Mouse (Mus musculus): ENCODE measurements around the gene Siglecg.
"Not testable (repeated sequence)": the region's sequence is repeated elsewhere in the genome, so short reads cannot be mapped to it uniquely, and the experiment has no call there.

Gene Siglecg

DNA sequence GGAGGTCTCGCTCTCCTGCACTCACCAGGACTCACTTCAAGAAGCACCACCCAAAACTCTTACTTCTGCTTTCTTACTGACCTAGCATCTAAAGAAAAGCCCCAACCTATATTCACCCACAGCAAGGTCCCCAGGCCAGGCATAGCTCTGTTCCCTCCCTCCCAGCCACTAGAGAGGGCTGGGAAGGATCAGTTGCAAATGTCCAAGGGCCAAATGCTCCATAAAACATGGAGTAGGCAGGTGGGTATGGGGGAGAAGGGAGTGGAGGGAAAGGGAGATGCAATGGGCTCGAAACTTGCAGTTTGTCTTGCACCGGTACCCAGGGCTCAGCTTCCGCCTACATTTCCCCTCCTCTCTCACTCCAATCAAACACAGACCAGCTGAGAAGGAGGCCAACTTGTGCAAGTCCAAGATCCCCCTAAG, at the start of gene Siglecg:
Gene Siglecg (plus strand): TSS at position 74 of the 423 bp plus-strand sequence.
- DNase-seq: no peak

DNA sequence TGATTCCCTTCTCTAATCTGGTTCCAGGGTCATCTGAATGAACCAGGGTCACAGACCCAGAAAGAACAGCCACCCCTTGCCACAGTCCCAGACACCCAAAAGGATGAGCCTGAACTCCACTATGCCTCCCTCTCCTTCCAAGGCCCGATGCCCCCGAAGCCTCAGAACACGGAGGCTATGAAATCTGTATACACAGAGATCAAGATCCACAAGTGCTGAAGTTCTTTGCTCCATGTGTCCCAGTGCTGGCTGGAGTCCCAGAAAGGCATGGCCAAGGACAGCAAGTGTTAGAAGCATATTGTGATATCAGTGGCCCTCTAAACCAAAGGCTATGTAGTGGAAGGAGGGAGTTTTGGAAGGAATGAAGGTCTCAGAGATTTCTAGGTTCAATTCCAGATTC, 49.4 kb upstream of the Siglecg start:
- DNase-seq: no peak

DNA sequence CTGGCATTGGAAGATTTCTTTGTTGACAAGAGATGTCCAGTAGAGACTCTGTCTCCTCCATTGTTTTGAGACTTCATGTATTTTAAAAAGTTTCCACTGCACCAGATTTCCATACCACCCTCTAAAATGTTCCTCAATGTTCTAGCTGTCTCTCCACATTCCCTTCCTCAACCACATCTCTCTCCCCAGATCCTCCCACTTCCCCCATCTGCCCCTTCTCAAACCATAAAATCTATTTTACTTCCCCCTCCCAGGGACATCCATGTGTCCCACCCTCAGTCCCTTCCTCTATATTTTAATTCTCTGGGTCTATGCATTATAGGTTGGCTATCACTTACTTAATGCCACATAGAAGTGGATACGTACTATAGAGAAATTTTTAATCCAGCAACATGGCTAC, 46.6 kb upstream of the Siglecg start:
- DNase-seq: no peak

DNA sequence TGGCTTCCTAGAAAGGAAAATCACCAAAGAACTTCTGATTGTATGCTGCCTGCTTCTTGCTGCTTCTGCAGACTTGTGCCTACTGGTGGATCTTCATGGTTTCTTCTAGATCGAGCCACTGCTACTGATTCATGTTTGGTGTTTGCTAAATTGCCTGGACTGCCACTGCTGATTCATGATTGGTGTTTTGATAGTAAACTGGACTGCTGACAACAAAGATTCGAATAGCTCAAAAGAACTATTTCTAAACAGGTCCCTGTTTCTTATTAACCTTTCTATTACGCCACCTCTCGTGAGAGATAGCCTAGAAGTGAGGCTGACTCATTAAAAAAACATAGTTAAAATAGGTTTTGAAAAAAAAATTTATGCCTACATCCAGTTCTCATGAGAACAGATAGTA, 46.0 kb upstream of the Siglecg start:
- no peak for DNase-seq

DNA sequence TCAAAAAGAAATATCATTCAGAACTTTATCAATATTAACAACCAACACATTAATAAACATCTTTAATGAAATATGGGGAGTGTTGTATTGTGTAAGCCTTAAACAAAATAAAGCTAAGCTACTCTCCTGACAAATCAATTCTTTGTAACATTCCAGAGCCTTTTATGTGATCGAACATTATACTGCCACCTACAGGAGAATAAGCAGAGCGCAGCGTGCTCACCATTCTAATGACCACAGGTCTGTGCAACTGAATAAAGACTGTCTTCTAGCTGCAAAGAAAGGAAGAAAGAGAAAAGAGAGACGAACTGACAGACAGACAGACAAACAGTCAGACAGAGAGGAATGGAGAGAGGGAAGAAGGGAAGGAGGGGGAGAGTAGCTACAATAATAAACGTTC, 29.8 kb upstream of the Siglecg start:
- DNase-seq: peak; percentile 36

DNA sequence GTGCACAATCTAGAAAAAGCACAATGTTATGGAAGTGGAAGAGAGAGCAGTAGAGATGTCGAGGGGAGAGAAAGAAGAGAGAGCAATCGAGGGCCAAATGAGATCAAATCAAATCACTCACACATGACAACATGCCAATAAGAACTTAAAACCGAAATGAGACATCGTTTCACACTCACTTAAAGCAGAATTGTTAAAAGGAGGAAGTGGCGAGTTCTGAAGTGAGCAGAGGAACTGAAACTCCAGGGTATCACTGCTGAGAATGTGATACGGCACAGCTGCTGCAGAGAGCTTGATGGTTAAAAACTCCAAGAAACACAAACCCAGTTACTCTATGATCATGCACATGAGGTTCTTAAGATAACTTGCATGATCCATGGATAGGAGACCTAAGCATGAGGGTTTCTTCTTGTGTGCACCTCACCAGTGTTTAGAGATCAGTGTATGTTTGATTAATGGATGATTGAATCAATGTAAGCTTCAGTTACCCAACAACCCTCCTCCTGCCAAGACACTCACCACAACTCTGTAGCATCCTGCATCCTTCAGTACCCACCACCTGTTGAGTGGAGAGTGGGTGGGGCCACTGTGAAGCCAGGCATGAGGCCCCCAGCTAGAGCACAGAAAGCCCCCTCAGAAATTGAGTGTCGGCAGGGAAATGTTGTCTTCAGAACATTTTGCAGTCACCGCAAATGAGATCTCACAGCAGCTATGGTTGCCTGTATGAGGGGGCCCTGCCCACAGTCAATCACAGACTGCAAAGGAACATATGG, 15.5 kb upstream of the Siglecg start:
- DNase-seq: no peak

DNA sequence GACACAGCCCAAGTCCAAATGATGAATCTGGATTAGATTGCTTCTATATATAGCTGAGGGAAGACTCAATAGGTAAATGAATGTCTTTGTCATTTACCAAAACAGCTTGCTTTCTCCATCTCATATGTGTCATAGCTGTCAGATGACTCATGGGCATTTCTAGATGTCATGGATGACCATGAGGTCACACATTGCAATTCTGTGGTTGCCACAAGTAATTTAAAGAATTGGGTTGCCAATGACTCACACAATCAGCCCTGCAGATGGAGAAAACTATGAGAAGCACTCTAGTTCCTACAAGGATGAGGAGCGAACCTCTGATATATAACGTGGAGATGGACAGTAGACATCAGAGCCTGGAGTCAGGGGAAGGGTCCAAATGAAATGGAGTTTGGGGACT, 8.5 kb upstream of the Siglecg start:
- no peak for DNase-seq

DNA sequence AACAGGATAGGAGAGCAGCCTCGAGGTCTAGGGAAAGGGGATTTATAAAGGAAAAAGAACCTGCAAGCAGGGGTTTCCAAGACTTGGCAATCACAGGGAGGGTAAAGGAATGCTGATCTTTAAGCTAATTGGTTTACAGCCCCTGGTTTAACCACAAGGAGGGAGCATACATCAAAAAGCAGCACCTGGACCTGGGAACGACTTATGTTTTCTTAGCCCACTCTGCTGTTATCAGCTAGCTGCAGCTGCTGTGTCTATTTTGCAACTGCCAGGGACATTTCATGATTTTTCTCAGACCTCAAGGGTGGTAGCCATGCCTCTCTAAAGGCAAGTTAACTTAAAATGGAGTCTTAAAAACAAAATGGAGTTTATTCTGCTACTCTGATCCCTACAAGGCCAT, 5.3 kb upstream of the Siglecg start:
- DNase-seq: no peak

DNA sequence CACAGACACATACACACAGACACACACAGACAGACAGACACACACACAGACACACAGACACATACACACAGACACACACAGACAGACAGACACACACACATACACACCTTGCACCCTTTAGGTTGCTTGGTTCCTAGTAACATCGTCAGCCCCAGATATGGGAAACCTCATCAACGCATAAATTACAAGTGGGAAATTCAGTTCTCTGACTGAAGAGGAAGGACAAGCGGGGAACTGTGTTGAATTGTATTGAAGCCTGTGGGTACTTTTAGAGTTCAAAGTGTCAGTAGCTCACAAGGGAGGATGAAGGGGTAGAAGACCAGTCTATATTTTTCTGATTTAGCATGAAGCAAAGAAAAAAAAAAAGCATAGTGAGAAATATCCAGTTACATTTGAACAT, 431 bp upstream of the Siglecg start:
- DNase-seq: no peak

DNA sequence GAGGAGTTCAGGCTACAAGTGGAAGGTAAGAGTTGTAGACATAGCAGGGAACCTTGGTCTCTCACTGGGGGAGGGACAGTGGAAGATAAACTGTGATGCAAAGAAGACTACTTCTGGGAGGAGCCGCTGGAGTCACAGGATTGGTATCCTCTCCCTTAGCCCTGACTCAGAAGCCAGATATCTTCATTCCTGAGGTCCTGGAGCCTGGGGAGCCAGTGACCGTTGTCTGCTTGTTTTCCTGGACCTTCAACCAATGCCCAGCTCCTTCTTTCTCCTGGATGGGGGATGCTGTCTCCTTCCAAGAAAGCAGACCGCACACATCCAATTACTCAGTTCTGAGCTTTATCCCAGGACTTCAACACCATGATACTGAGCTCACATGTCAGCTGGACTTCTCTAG, 1.1 kb downstream of the Siglecg start:
- DNase-seq: no peak

DNA sequence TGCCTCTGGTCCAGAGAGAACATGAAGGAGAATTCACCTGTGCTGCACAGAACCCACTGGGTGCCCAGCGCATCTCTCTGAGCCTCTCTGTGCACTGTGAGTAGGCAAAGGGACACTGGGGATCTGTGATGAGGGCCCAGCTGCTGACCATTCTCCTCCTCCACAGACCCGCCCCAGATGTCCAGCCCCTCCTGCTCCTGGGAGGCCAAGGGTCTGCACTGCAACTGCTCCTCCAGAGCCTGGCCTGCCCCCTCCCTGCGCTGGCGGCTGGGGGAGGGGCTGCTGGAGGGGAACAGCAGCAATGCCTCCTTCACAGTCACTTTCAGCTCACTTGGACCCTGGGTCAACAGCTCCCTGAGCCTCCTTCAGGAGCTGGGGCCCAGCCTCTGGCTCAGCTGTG, 3.7 kb downstream of the Siglecg start:
- DNase-seq: not testable (repeated sequence)

DNA sequence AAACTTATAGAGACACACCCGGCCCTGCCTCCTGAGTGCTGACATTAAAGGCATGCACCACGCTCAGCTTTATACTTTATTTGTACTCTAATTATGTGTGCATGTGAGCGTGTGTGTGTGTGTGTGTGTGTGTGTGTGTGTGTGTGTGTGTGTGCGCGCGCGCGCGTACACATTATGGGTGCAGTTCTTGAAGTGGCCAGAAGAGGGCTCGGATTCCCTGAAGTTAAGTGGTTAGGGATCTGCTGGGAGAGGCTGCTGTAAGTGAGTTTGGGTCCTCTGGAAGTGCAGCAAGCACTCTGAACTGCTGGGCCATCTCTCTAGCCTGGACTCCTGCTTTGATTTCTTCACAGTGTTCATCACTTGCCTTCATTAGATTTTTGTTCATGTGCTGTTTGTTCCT, 9.3 kb downstream of the Siglecg start:
- DNase-seq: no peak

DNA sequence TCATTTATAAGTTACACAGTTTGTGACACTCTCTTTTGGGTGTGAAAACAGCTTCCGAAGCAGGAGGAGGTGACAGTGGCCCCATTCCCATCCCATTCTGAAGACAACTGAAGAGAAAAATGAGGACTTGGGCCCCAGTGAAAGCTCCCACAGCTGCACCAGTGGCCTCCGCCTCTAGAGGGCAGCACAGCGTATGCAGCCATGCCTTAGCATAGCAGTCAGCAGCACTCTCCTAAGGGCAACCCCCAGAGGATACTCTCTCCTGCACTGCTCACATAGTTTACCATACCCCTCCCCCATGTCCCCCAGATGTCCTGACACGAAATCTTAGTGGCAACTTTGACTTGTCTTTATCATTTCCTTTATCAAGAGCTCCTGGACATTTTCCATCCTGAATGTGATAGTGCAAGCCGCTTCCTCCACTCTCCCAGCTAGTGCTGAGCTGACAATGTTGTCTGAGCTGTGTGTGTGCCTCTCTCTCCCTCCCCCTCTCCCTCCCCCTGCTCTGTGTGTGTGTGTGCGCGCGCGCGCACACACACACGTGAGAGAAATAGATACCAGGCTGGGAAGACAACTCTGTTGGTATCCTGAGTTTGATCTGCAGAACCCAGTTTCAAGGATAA, 15.1 kb downstream of the Siglecg start:
- DNase-seq: peak; percentile 80

DNA sequence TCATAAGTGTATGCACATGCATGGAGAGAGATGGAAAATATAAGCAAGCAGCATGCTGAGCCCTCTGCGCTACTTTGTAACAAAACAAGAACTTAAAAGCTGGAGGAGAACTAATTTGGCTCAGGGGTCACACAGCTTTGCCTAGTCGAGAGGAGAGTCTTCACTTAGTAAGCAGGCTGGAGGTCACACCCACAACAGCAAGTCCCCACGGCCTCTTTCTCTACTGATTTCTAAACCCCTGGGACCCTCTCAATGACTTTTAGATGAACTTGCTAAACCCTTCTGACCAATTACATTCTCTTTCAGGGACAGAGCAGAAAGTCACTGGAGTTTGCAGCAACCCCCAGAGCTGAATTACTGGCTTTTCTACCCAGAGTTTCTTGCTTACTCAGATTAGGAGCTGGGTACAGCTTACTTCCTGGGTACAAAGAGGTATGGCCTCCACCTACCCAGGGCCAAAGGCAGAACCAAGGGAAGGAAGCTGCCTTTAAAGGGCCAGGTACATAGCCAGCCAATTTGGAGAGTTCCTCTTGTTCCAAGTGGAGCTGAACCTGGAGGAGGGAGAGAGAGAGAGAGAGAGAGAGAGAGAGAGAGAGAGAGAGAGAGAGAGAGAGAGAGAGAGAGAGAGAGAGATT, 16.1 kb downstream of the Siglecg start:
- DNase-seq: no peak

DNA sequence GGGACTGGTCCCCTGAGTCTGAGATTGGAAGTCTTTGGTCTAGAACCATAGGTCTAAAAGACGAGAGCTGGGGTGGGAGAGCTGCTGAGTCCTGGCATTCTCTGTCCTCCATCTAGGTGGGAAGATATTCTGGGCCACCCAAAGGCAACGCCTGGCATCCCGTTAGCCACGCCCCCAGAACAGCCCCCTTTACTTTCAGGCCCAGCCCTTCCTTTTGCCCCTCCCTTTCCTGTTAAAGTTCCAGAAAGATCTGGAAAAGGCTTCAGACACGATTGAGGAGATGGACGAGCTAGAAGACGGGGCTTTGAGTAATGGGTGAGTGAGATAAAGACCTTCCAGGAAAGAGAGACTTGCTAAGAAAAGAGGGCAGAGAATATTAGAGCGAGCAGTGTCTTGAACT, 19.4 kb downstream of the Siglecg start, which contains the start of gene Lim2:
Gene Lim2 (plus strand): TSS at position 265 of the 400 bp plus-strand sequence.
- no peak for DNase-seq

DNA sequence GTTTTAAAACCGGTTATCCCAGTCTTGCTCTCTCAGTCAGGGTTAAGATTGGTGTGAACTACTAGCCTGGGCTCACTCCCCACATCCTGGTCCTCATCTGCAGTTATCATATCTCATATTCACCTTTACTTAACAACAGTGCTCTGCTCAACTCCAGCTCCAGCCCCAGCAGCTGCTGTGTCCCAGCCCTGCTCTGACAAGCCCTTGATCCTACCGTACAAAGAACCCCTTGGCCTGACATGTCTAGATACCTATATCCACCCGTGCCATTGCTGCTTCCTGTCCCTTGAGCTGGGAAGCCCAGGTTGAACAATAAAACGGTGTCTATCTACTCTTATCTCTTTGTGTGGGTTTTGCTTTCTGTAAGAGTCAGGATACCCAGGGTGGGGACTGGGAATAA, 21.5 kb downstream of the Siglecg start:
- DNase-seq: no peak

DNA sequence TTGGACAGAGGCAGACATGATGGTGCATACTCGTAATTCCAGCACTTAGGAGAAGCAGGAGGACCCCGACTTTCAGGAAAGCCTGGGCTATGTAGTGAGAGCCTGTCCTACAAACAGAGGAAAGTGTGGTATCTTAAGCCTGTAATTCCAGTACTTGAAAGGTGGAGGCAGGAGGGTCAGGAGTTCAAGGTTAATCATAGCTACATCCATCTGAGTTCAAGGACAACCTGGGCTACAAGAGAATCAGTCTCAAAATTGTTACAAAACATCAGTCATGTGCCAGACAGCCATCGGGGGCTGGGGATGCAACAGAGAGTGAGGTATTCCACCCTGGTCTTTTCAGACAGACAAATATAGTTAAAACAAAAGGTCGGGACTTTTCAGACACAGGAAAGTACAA, 24.9 kb downstream of the Siglecg start:
- DNase-seq: no peak

DNA sequence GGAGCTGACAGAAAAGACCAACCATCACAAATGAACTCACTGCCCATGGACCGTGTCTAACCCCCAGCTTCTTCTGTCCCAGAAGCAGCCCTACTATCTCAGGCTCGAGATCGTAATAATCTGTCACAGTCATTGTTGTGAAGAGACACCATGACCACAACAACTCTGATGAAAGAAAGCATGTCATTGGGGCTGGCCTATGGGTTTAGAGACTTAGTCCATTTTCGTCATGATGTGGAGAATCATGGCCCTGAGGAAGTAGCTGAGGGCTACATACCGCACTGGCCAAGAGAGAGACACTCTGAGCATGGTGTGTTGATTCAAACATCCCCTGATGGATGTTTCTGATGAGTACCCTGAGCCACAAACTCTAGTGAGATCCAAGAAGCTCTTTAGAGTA, 26.7 kb downstream of the Siglecg start:
- no peak for DNase-seq

DNA sequence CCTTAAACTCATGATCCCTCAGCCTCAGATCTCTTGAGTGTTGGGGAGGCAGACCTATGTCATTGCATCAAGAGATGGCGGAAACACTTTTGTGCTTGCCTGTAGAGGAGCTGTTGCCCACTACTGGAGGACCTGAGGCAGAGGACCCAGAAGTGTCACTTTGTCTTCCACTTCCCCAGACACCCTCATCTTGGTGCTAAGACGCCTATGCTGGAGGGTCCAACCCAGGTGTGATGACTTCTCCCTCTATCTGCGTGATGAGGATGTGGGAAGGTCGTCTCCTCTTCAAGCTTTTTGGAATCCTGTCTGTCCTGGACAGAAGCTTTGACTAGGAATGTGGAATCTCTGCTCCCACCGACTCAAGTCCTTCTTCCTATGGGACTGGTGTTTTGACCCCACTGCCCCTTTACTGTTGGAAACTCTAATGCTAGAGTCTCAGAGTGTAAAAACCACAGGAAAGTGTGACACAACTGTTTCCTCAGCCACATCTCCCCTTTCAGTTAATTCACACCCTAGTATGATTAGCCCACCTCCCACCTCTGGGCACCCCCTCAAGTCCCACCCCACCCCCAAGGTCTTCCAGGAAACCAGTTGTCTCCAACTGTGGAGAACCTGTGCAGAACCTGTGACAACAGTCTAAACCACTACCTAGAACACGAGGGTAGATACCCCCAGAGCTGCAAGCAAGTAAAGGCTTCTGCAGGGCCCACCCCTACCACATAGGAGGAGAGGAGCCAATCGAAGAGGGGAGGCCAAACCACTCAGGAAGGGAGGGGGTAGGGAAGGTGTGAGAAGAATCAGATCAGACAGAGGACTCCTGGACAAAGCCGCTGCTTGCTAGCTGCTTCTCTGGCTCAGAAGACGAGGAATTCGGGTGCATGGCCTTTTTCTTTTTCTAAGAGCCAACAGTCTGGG, 28.6 kb downstream of the Siglecg start, which contains the start of gene Nkg7:
Gene Nkg7 (plus strand): TSS at position 733 of the 915 bp plus-strand sequence.
- no peak for DNase-seq

DNA sequence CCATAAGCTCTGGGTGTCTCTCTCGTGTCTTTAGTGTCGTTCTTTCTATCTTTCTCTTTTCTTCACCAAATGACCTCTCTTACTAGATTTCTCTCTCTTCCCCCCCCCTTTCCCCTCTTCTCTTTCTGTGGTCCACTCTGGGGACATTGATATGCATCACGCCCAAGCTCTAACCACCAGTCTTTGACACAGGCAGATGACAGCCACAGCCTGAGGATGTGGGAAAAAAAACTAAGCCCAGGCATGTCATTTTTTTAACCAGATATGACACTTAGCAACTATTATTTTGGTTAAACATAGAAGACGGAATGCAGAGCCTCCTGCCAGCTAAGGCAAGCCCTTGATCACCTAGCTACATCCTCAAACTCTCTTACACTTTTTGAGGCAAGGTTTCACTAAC, 30.6 kb downstream of the Siglecg start:
- no peak for DNase-seq

DNA sequence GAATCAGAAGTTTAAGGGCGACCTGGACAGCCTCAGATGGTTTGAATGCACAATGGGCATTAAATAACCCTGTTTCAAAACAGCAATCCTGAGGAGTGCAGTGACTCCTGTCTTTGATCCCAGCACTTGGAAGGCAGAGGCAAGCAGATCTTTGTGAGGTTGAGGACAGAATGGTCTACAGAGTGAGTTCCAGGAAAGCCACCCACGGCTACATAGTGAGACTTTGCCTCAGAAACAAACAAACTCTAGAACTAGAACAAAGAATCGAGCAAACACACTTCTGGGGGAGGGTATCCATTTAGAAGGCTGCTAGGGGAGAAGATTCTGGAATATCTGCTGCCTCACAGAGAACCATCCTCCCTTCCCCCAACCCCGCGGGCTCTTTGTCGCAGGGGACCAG, 32.5 kb downstream of the Siglecg start, which contains the start of gene Cldnd2:
Gene Cldnd2 (plus strand): TSS at position 301 of the 400 bp plus-strand sequence.
- DNase-seq: no peak

DNA sequence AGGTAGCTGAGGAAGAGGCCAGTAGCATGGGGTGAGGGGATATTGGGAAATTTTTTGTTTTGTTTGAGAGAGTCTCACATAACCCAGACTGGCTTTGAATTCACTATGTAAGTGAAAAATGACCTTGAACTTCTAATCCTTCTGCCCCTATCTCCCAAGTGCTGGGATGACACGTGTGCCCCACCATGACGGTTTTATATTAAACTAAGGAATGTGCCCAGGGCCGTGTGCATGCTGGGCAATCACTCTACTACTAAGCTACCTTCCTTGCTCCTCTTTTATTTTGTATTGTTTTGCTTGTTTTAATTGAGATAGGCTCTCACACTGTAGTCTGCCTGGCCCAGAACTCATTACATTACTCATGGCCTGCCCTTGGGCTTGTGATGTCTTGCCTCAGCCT, 33.1 kb downstream of the Siglecg start:
- no peak for DNase-seq

DNA sequence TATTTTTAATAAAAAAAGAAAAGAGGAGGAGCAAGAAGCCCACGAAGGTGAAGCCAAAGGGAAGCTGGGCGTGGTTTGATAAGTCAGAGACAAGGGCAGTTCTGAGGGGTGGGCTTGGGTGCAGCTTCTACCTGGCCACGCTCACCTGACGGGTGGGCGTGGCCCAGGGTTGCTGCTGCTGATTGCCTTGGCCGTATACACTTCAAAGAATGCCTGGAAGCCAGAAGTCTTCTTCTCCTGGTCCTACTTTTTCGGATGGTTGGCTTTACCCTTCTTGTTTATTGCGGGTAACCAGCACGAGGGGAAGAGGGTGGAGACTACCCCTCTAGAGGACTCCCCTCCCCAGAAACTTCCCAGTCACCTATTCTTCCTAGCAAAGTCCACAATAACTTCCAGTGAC, 34.7 kb downstream of the Siglecg start:
- no peak for DNase-seq

Measured in liver (tissue).